Mouse (Mus musculus) heart, adult 11 months (tissue): ENCODE measurements around the gene BC052040.
A peak's percentile ranks its signal among the peaks of the same experiment; 100 is the strongest.

Source experiments
- DNase-seq: peaks from one replicate; pipeline ENCODE4 v3.0.0; 2022

BC052040 gene

DNA sequence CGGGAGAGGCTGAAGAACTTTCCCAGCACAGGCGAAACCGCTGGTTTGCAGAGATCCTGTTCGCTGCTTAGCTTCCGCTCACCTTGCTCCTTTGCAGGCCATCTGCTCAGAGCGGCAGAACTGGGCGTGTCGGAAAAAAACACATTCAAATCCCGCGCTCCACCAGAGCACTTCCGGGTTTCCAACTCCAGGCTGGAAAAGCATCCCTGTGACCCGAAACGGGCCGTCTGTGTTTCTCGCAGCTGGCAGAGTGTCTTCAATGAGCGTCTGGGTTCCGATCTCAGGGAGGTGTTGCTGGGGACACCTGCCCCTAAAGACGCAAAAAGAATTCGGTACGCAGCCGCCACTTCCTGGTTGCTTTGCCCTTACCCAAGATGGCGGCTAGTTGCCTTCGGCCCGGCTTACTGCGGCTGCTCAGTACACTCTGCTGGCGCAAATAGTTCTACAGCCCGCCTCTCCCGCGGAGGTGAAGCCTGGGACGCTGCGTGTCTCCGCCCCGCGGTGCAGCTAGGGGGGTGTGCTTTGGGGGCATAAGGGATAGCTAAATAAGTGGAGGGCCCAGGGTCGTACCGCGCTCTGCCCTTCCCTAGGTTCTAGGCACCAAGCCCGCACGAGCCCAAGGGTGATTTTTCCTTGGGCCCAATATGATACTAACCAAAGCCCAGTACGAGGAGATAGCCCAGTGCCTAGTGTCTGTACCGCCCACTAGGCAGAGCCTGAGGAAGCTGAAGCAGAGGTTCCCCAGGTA, at the start of gene BC052040:
TSS of gene BC052040 (plus strand) at position 476 of the 748 bp plus-strand sequence.
- peak; percentile 98 for DNase-seq

DNA sequence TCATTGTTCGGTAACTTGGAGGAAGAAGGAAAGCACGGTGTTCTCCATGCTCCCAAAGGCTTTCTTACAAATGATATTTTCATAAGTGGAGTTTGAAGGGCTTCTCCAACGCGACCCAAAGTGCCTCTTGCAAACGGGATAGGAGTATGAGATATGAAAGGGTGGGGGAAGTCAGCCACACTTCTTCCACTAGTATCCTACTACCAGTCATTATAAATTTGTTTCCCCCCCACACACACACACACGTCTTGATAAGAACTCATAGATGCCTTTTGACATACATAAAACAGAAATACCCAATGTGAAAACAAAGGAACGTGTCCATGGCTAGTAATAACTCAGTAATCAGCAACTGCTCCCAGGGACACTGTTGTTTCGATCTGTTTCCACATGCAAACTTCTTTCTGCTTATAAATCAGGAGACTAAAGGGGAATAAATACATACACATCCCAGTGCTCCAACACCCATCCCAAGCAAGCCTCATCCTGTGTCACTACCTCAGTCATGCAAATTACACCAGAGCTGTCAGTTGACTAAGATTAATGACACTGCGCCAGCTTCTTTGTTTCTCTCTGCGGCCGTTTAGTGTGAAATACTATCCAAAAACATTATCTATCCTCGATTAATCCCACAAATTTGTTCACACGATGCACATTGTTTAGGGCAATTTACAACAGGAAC, 43.4 kb upstream of the BC052040 start:
- DNase-seq = no peak

DNA sequence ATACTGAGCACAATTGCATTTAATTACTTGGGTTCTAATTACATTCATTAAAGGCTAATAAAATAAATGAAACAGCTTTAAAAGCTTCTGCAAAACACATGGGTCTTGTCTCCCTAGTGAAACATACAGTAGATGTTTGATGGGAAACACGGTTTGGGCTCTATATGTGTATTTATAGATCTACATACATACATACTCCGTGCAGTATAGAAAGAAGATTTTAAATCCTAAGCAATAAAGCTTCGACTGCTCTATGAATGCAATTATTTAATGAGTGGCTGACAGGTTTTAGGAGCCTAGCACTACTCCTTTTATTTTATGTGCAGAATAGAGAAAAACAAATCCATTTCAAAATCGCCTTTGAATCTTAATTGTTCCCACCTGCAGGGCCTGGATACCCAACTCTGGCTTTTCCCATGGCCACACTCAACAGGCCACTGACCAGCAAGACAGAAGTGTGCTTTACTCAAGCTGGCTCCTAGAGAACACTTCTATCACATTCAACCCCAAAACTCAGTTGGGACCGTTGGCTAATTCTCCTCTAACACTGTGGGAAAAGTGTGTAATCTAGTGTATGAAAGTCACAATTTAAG, 42.7 kb upstream of the BC052040 start:
- DNase-seq = no peak

DNA sequence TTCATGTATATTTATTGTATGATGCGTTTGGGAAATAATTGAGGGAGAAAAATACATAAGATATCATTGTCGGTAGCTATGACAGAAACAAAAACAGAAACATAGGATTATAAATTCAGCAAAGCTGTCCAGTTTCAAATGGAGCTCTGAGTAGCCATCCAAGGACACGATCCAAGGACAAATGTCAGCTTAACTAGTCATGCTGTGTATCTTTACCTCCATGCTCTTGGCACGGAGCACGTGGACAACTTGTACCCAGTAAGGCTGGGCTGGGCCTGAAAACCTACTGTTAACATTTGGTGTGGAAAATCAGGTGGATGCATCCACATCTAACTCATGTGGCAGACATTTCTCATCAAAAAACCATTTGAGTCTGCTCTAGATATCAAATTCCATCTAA, 41.8 kb upstream of the BC052040 start:
- no peak for DNase-seq

DNA sequence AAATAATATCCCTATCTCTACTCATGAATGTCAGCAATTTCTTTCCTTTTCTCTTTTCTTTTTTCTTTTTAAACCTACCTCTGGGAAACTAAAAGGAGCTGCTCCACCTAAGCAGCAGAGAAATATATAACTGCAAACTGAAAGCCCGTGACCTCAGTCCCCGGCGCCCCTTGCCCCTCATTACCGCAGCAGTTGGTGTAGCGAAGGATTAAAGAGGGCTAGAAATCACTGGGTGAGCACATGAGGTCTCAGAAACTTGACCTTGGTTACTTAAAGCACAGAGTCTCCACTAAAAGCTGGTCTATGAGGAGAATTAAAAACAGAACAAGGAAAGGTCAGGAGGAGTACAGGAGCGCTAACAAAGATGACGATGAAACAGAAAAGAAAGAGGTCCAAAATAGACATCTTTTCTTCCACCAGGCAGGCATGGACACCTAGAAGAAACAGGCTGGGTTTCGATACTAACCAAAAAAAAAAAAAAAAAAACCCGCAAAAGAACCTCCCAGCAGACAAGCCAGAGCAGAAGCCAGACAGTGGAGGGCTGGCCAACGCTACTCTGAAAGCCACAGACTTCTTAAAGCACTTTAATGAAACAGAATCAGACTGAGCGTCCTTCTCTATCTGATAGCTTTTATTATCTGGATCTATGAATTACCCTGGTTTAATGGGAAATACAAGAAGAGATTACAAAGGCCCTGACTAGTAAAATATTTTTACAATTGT, 39.0 kb upstream of the BC052040 start:
- peak; percentile 57 for DNase-seq

DNA sequence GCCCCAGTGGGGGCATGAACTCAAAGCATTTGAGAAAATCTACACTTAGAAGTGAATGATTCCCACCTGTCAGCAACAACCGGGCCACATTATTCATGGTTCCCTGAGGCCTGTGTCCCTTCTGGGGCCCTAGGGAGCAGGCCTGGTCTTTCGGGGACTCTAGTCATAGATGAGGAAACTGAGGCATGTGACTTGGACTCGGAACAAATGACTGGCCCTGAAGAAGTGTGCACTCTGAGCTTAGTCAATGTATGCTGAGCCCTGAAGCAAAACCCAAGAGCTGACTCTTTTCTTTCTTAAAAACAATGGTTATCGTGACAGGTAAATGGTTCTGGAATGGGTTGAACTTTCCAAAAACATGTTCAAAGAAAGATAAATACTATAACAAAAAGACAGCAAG, 38.3 kb upstream of the BC052040 start:
- peak; percentile 59 for DNase-seq

DNA sequence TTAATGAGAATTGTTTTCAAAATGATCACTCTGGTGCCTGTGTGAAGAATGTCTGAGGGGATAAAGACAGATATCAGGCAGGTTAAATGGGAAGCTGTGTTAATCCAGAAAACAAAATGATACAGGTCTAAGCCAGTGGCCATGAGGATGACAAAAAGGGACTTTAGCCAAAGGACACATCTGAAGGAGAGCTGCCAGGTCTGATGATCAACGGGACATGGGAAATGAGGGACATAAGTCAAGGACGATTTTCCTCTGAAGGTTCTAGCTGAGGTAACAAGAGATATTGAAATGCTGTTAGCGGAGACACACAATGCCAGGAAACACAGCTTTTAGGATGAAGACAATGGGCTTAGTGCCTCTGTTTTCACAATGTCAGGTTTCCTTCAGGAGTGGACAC, 29.6 kb upstream of the BC052040 start:
- no peak for DNase-seq

DNA sequence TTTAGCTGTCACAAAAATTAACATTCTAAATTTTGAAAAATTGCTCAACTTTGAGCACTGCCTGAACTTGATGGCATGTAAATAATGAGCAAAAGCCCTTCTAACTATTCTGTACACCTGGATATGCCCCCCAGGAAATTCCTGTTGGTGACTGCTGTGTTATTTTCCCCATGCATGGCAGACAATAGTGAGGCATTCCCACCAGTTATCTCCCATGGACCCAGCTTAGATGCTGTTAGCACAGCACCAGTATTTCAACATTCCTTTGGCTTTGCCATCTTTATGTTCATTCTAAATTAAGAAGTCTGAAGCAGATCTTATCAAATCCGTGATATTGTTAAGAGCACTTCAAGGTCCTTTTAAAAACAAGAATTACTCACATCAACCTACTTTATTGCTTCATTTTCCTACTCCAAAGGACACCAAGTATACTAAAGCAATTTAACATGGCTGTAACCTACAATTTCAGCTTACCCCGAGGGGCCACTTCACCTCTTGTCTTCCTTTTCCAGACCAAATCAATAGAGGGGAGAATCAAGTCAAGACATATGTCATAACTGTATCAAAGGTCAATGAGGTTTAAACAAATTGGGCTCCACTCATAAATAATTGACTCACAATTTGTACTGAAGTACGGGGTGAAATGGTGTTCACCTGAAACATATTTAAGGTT, 19.2 kb upstream of the BC052040 start:
- no peak for DNase-seq

DNA sequence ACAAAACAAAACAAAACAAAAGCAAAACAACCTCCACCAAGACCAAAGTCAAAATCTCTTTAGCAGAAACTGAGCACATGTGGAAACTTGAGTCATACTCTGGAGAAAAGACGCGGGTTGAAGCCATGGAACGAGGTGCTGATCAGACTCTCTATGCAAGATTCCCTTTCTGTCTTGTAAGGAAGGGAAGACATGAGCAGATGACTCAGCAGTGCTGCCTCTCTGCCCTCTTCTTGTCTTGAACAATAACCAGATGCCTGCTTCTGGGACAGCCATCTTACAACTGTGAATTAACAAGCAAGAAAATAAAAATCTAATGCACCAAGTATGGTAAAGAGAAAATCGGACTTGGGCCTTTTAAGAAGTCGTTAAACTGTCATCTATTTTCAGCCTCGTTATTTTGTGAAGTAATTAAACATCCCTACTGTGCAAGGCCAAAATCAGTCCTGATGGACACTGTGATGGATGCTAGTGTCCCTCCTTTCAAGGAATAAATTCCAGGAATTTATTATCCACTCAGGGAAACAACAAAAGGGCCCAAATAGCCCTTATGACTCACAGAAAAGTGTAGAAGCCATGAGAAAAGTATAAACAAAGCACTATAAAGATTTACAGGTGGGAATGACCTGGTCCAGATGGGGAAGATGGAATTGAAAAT, 18.0 kb upstream of the BC052040 start:
- no peak for DNase-seq

DNA sequence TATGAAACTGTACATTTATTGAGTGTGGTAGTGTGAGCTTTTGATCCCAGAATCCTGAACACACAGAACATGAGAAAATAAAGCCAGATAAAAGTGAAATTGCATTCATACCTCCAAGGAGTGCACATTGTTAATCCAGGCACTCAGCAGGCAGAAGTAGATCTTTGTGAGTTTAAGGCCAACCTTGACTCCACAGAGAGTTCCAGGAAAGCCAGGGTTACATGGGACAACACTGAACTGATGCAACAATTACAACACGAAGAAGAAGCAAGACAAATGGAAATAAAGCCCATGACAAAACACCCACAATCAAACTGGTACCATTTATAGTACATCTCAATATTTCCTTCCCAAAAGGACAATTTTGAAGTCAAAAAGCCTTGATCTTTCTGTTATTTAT, 9.5 kb upstream of the BC052040 start:
- DNase-seq = no peak

DNA sequence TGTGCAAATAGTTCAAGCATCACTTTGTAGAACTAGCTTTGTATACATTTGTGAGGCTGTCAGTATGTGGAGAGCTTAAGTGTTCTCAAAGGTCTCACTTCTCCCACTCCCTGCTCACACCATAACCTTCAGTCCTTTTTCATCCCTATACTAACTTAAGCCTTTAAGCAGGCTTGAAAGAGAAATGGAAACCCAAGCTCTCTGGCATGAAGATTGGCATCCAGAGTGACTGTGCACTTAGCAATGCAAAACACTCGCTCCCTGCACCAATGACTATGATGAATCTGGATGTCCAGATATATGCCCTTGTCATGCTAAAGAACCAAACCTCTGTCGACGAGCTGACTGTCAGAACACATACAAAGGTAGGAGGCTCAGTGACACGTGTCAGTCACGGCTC, 6.7 kb upstream of the BC052040 start:
- no peak for DNase-seq

DNA sequence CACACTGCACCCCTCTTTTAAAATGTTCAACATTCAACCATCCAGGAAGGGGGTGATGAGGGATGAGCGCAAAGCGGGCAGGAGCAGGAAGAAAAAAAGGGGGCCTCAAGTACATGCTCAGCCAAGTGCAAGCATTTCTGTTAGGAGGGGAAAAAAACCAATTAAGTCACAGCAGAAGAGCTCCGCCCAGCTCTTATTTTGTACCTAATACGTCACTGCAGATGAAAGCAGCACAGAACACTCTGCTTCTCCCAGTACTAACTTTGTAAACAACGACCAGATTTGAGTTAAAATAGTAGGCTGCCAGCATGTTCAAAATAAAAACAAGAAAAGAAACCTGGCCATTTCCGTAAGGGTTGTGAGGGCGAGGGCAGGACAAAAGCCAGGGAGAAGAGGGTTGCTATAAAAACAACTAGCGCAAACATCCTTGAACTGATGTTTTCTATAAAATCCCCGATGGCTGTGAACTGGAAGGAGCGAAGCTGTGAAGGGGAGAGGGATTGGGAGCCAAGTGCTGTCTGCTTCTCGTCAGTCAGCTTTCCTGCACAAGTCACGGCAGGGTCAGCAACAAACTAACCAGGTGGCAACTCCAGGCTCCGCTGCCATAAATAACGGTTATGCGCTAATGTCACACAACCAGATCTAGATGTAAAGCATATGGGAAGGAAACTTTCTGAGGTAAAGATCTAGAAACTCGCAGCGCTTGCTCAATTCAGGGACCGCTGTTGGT, 2.2 kb upstream of the BC052040 start:
- no peak for DNase-seq

DNA sequence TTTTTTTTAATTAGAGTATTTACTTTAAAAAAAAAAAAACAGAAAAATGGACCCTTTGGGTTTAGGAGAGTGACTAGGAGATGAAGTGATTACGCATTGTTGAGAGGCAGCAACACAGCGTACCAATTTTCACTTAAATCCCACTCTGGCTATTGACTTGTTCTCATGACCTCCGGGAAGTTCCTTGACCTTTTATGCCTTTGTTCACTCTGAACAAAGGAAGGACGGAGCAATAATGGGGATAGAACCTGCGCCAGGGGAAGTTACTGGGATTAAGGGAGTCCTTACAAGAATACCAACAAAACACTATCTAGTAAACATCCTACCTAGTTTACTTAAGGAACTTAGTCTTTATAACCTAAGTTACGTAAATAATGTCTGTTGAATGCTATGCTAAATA, 1.5 kb upstream of the BC052040 start:
- no peak for DNase-seq

DNA sequence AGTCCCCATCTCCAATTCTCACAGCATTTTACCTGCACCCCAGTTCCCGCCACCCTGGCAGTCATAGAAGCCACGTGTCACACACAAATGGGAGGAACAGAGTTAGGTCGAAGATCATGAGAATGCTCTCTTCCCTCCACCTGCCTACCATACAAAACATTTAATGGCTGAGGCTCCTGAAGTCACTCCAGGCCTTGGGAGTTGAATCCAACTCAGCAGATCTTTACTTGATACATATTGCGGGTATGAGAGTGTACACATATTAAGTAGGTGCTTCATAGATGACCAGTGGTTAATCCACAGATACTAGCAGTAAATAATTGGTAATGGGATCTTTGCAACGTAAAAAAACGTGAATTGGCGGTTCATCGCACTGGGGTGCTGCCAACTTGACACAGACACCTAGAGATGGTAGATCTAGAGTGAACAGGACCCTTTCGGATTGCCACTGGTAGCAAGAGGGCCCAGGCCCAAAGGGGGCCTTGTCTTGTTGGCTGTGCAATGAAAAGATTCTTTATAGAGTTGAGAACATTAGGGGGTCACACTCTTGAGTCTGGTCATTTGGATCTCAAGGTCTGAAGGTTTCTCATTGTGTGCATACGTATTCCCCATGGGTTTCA, 583 bp downstream of the BC052040 start:
- DNase-seq = peak; percentile 87

DNA sequence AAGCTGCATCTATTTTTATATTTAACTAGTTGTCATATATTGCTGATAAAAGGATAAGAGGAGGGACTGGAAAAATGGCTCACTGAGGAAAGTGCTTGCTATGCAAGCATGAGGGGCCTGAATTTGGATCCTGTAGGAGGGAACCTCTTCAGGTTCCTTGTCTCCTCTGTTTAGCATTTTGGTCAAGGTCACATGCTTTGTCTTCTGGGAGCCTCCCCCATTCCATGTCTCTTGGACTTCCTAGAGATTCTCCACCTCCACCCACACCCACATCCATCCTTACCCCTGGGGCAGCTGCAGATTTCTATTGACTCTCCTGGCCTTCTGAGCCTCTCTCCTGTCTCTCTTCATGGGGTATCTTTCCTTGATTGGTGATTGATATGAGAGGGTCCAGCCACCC, 2.3 kb downstream of the BC052040 start:
- no peak for DNase-seq

DNA sequence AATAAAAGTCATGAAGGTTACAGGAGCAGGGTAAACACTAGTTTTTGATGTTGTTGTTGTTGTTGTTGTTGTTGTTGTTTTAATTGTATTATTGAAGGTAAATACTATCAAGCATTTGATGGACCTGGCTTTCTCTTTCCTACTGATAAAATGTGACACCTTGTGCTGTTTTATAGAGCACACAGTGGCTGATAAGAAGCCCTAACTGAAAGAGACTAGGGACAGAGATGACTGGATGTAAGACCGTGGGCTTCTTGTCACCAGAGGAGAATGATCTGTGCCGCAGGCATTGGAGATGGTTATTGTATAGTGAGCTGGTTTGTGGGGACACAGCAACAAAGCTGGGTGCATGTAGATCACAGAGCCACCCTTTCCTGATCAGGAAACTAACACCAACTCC, 9.1 kb downstream of the BC052040 start:
- no peak for DNase-seq

DNA sequence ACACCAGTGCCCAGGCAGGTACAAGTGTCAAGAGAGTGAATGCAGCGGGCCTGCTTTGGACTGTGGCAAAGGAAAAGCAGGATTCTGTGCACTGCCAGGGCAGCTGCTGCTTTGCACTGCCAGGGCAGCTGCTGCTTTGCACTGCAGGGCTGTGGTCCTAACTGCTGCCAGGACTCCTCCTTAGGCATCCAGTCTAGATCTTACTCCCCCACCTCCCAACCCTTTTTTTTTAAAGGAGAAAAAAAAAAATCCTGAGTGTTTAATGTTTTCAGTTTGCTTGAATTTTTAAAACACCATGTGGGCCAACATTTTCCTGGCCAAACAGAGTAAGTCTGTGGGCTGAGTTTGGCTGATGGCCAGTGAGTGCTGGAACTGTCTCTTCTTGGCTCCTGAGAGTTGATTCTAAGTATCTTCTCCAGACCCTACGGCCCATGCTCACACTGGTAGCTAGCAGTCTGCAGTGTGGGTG, 11.2 kb downstream of the BC052040 start:
- peak; percentile 95 for DNase-seq

DNA sequence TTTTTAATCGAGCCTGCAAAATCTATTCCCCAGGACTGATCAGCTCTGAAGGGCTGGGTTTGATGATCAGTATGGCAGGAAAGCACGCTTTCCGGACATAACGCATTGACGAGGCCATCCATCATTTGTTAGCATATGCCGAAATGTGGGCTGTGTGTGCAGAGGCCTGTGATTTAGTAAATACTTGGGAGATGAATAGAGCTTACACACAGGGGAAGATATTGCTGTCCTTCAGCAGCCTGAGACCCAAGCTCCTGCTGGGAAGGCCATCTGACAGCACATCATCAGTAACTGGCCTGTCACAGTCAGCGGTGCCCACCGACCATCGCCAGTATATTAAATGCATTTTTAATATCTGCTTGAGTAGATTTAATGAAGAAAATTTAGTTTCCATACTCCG, 15.5 kb downstream of the BC052040 start:
- no peak for DNase-seq

DNA sequence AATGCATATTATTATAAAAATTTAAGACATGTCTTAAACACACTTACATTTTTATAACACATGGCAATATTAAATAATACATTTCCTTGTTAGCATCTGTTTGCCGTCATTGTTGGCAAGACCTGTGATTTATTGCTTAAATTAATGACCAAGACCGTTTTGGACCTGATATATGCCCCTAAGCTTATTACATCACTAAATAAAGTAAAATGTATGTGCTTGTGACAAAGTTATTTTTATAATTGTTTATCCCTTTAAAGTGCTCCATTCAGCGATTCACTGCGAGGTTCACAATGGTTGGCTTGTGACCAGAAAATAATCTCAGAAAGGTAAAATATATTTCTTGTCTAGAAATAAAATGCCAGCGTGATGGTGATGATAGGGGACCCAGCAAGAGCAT, 16.8 kb downstream of the BC052040 start:
- DNase-seq = no peak

DNA sequence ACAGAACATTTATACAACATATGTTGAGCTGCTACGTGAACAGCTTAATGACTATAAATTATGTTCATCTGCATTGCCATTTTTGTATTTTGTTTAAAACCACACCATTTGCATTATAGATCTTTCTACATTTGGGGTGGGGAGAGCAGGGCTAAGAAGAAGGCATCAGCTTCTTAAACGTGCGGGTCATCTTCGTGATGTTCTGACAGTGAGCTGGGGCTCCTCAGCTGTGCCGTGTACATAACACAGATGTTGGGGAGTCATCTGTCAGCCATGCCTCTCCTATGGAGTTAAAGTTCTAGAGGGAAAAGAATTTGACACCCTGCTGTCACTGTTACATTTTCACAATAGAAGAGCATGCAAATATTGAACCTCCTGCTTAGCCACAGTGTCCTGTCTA, 19.2 kb downstream of the BC052040 start:
- no peak for DNase-seq

DNA sequence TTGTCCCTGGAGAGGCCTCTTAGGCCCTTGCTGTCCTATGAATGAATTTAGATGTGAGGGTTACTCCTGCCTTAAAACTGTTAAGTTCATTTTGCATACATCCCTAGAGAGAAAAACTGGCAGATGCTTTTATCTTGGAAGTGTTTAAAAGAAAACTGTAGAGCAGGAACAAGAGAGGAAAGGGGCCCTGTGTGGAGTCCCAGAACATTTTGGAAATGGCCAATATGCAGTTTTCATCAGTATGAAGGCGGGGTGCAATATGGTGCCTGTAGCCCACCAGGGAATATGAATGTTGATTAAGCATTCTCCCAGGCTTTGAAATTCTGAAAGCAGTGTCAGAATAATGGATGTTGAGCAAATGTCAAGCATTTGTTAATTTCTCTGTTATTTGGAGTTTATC, 19.8 kb downstream of the BC052040 start:
- DNase-seq = no peak
